Mouse (Mus musculus) ES-Bruce4 (cell line): ENCODE results near the gene Tsnaxip1.

Experiments
- CTCF ChIP-seq: IDR thresholded peaks from one replicate; pipeline ENCODE4 v1.8.1; 2011; ENCODE audit warnings: low read depth, low read length
- POLR2A ChIP-seq: IDR thresholded peaks from one replicate; pipeline ENCODE4 v1.8.1; 2011; ENCODE audit warnings: low read length; ENCODE audit not compliant: insufficient read depth

GRCm38 (mm10) chr8:105856168-105856835 lies 28.8 kb downstream of the Tsnaxip1 start:
- TF ChIP-seq CTCF (no peak), POLR2A (no peak)
